Mouse (Mus musculus) bone marrow, adult 2 months (tissue): ENCODE results near the gene Rab37.

ENCODE experiments used
- CTCF ChIP-seq: fragments of 200-500 bp; IDR thresholded peaks from 2 replicates; pipeline ENCODE4 v1.5.1; 2011; ENCODE audit warnings: low read length, control low read depth; ENCODE audit not compliant: control insufficient read depth, insufficient read depth
- POLR2A ChIP-seq: fragments of 200-500 bp; IDR thresholded peaks from 2 replicates; pipeline ENCODE4 v1.6.1; 2011; ENCODE audit warnings: low read depth, mild to moderate bottlenecking, control low read depth, low read length, borderline replicate concordance; ENCODE audit not compliant: control insufficient read depth

GRCm38 (mm10) chr11:115164976-115165374 lies 73.7 kb downstream of the Rab37 start:
- TF ChIP-seq CTCF (no peak), POLR2A (no peak)
